Mouse (Mus musculus): Measurements from ENCODE around the gene Eif4e2. TPM values are rescaled to one million over a fixed set of nuclear protein-coding genes. Genes with fewer than 3 reads are reported as not detected.

Eif4e2 gene
- polyA plus RNA-seq, 1 experiment from 2014 or later: 101 TPM

- 27% methylated on average over 15 of the region's 15 CpGs for WGBS (ENCODE audit: insufficient replicate concordance)
- Histone ChIP-seq H3K27ac (no peak overlapping the region), H3K9ac (no peak overlapping the region), H3K4me3 (replicated peaks) (no peak overlapping the region), H3K4me2 (0 out of 2 replicates have a peak overlapping the region, but pooled peaks have one; percentile 14), H3K27me3 (peaks cover 84% of the 10 kb centered on the region), H3K36me3 (no peaks in the 10 kb centered on the region), H3K4me1 (replicated peaks) (peaks cover 5% of the 10 kb centered on the region), H3K9me3 (replicated peaks) (no peaks in the 10 kb centered on the region)
- ATAC-seq (ENCODE audit: low read depth): no peak
- DNase-seq: no peak
Measured at GRCm38 (mm10) chr1:87183998-87184750, 29.5 kb upstream of the Eif4e2 start.

GRCm38 (mm10) chr1:87184751-87185139 is 29.0 kb upstream of the Eif4e2 start:
- no peak overlapping the region for H3K9ac ChIP-seq
- peaks cover 5% of the 10 kb centered on the region for H3K4me1 ChIP-seq (replicated peaks)
- DNase-seq: peak; percentile 17
- no peak overlapping the region for H3K4me3 ChIP-seq (replicated peaks)
- no peak for ATAC-seq (ENCODE audit: low read depth)
- no peak overlapping the region for H3K27ac ChIP-seq
- no peaks in the 10 kb centered on the region for H3K9me3 ChIP-seq (replicated peaks)
- WGBS (ENCODE audit: insufficient replicate concordance): 15% methylated on average over 20 of the region's 20 CpGs
- H3K36me3 ChIP-seq: no peaks in the 10 kb centered on the region
- 0 out of 2 replicates have a peak overlapping the region, but pooled peaks have one; percentile 14 for H3K4me2 ChIP-seq
- H3K27me3 ChIP-seq: peaks cover 84% of the 10 kb centered on the region

GRCm38 (mm10) chr1:87185526-87185925 is 28.2 kb upstream of the Eif4e2 start:
- Histone ChIP-seq H3K4me1 (replicated peaks) (peaks cover 5% of the 10 kb centered on the region), H3K27ac (no peak overlapping the region), H3K4me2 (no peak overlapping the region), H3K9ac (no peak overlapping the region), H3K27me3 (peaks cover 85% of the 10 kb centered on the region), H3K4me3 (replicated peaks) (no peak overlapping the region), H3K9me3 (replicated peaks) (no peaks in the 10 kb centered on the region), H3K36me3 (no peaks in the 10 kb centered on the region)
- ATAC-seq (ENCODE audit: low read depth) (no peak), DNase-seq (no peak)
- 19% methylated on average over 13 of the region's 13 CpGs for WGBS (ENCODE audit: insufficient replicate concordance)

- Histone ChIP-seq H3K27ac (no peak overlapping the region), H3K4me2 (peak overlapping the region; percentile 68), H3K9ac (no peak overlapping the region), H3K27me3 (peaks cover 89% of the 10 kb centered on the region), H3K4me3 (replicated peaks) (peak overlapping the region; percentile 45), H3K9me3 (replicated peaks) (no peaks in the 10 kb centered on the region), H3K36me3 (no peaks in the 10 kb centered on the region), H3K4me1 (replicated peaks) (peaks cover 5% of the 10 kb centered on the region)
- ATAC-seq (ENCODE audit: low read depth) (no peak), DNase-seq (no peak)
- 3% methylated on average over 54 of the region's 54 CpGs for WGBS (ENCODE audit: insufficient replicate concordance)
Measured at GRCm38 (mm10) chr1:87186261-87187036, 27.3 kb upstream of the Eif4e2 start.

GRCm38 (mm10) chr1:87187037-87187355 is 26.7 kb upstream of the Eif4e2 start:
- ATAC-seq (ENCODE audit: low read depth): no peak
- under 1% methylated on average over 15 of the region's 15 CpGs for WGBS (ENCODE audit: insufficient replicate concordance)
- no peaks in the 10 kb centered on the region for H3K9me3 ChIP-seq (replicated peaks)

GRCm38 (mm10) chr1:87190429-87190828 is 23.3 kb upstream of the Eif4e2 start, which contains the start of gene Chrnd:
Chrnd (plus strand) TSS chr1:87190607.
- Histone ChIP-seq H3K9ac (no peak within 1 kb of the TSS), H3K9me3 (replicated peaks) (no peaks in the 10 kb centered on the region), H3K4me2 (no peak within 1 kb of the TSS), H3K36me3 (no peaks in the 10 kb centered on the region), H3K27me3 (peaks cover 54% of the 10 kb centered on the region), H3K4me1 (replicated peaks) (peaks cover 5% of the 10 kb centered on the region; the same call in 1 of the 2 replicates), H3K4me3 (replicated peaks) (no peak within 1 kb of the TSS), H3K27ac (no peak within 1 kb of the TSS)
- DNase-seq: no peak
- ATAC-seq (ENCODE audit: low read depth): no peak
- WGBS (ENCODE audit: insufficient replicate concordance): 38% methylated on average over 4 of the region's 4 CpGs

More at GRCm38 (mm10) chr1:87187037-87187355, 26.7 kb upstream of the Eif4e2 start:
- Histone ChIP-seq H3K4me1 (replicated peaks) (peaks cover 5% of the 10 kb centered on the region), H3K27me3 (peaks cover 83% of the 10 kb centered on the region), H3K27ac (no peak overlapping the region), H3K9ac (no peak overlapping the region), H3K4me2 (peak overlapping the region; percentile 68), H3K4me3 (replicated peaks) (peak overlapping the region; percentile 45), H3K36me3 (no peaks in the 10 kb centered on the region)
- DNase-seq: peak; percentile 23

- Histone ChIP-seq H3K9ac (no peak overlapping the region), H3K27ac (no peak overlapping the region), H3K27me3 (0 out of 2 replicates have a peak, but pooled peaks cover 5% of the 10 kb centered on the region), H3K36me3 (no peaks in the 10 kb centered on the region), H3K4me2 (no peak overlapping the region), H3K4me3 (replicated peaks) (no peak overlapping the region), H3K9me3 (replicated peaks) (no peaks in the 10 kb centered on the region), H3K4me1 (replicated peaks) (no peaks in the 10 kb centered on the region)
- no peak for DNase-seq
- no peak for ATAC-seq (ENCODE audit: low read depth)
- WGBS (ENCODE audit: insufficient replicate concordance): 65% methylated on average over 9 of the region's 9 CpGs
Measured at GRCm38 (mm10) chr1:87197296-87197695, 16.4 kb upstream of the Eif4e2 start.

GRCm38 (mm10) chr1:87198119-87199065 is 15.3 kb upstream of the Eif4e2 start:
- H3K27me3 ChIP-seq: 0 out of 2 replicates have a peak, but pooled peaks cover 5% of the 10 kb centered on the region
- no peak overlapping the region for H3K9ac ChIP-seq
- no peaks in the 10 kb centered on the region for H3K9me3 ChIP-seq (replicated peaks)
- no peaks in the 10 kb centered on the region for H3K4me1 ChIP-seq (replicated peaks)
- H3K27ac ChIP-seq: no peak overlapping the region
- 63% methylated on average over 12 of the region's 12 CpGs for WGBS (ENCODE audit: insufficient replicate concordance)
- DNase-seq (no peak), ATAC-seq (ENCODE audit: low read depth) (0 out of 2 replicates have a peak, but pooled peaks have one; percentile 31)
- no peak overlapping the region for H3K4me2 ChIP-seq
- no peaks in the 10 kb centered on the region for H3K36me3 ChIP-seq
- no peak overlapping the region for H3K4me3 ChIP-seq (replicated peaks)

- Histone ChIP-seq H3K4me2 (no peak overlapping the region), H3K36me3 (no peaks in the 10 kb centered on the region), H3K4me1 (replicated peaks) (no peaks in the 10 kb centered on the region), H3K9ac (no peak overlapping the region), H3K4me3 (replicated peaks) (no peak overlapping the region), H3K9me3 (replicated peaks) (no peaks in the 10 kb centered on the region), H3K27ac (no peak overlapping the region), H3K27me3 (peaks cover 16% of the 10 kb centered on the region)
- 26% methylated on average over 2 of the region's 2 CpGs for WGBS (ENCODE audit: insufficient replicate concordance)
- ATAC-seq (ENCODE audit: low read depth) (no peak), DNase-seq (no peak)
Measured at GRCm38 (mm10) chr1:87200811-87201210, 12.9 kb upstream of the Eif4e2 start.

- ATAC-seq (ENCODE audit: low read depth): no peak
- DNase-seq: no peak
- WGBS (ENCODE audit: insufficient replicate concordance): 57% methylated on average over 1 of the region's 1 CpGs
- no peak overlapping the region for H3K9ac ChIP-seq
- H3K4me2 ChIP-seq: no peak overlapping the region
- H3K36me3 ChIP-seq: no peaks in the 10 kb centered on the region
- H3K4me3 ChIP-seq (replicated peaks): no peak overlapping the region
- H3K4me1 ChIP-seq (replicated peaks): no peaks in the 10 kb centered on the region
- H3K9me3 ChIP-seq (replicated peaks): no peaks in the 10 kb centered on the region
- peaks cover 27% of the 10 kb centered on the region for H3K27me3 ChIP-seq
- no peak overlapping the region for H3K27ac ChIP-seq
Measured at GRCm38 (mm10) chr1:87201848-87202247, 11.9 kb upstream of the Eif4e2 start.

- no peak overlapping the region for H3K27ac ChIP-seq
- H3K9ac ChIP-seq: no peak overlapping the region
- H3K4me1 ChIP-seq (replicated peaks): no peaks in the 10 kb centered on the region
- DNase-seq: no peak
- WGBS (ENCODE audit: insufficient replicate concordance): 69% methylated on average over 5 of the region's 5 CpGs
- no peaks in the 10 kb centered on the region for H3K9me3 ChIP-seq (replicated peaks)
- no peak overlapping the region for H3K4me2 ChIP-seq
- no peaks in the 10 kb centered on the region for H3K36me3 ChIP-seq
- no peak overlapping the region for H3K4me3 ChIP-seq (replicated peaks)
- peaks cover 41% of the 10 kb centered on the region for H3K27me3 ChIP-seq
- no peak for ATAC-seq (ENCODE audit: low read depth)
Measured at GRCm38 (mm10) chr1:87203779-87204178, 9.9 kb upstream of the Eif4e2 start.
